Mouse (Mus musculus): ENCODE data around the gene Otor. TPM values are rescaled to one million over a fixed set of nuclear protein-coding genes. Genes with fewer than 3 reads are reported as not detected.

Gene Otor
- total RNA-seq, 2 experiments from 2014 or later: not detected

DNA sequence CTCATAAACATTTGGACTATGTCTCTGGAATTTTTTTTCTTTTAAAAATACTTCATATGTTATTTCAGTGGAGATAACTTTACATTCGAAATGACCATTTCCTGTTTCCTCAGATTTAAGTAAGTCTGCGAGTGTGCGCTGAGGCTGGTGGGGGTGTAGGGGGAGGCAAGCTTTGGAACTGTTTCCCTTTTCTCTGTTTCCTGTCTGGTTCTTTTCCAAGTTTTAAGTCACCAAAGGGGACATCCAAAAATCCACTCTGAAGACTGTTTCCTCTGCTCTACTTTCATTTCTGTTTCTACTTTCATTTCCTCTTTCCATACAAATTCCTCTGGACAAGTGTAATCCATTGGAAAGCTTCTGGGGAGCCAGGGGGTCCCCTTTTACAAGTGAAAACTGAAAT, 3.4 kb downstream of the Otor start:
- no peak for TF ChIP-seq CTCF (IDR thresholded peaks at IDR 0.05)
- intact Hi-C loops (cut with DNase I): no loop called here
- DNase-seq: no peak
- Histone ChIP-seq H3K27ac (no peak overlapping the region), H3K4me3 (no peak overlapping the region)

- DNase-seq: no peak
- intact Hi-C loops (cut with DNase I): no loop called here
- no peak for TF ChIP-seq CTCF (IDR thresholded peaks at IDR 0.05)
Observed at GRCm38 (mm10) chr2:143084852-143085397, 6.7 kb downstream of the Otor start.

DNA sequence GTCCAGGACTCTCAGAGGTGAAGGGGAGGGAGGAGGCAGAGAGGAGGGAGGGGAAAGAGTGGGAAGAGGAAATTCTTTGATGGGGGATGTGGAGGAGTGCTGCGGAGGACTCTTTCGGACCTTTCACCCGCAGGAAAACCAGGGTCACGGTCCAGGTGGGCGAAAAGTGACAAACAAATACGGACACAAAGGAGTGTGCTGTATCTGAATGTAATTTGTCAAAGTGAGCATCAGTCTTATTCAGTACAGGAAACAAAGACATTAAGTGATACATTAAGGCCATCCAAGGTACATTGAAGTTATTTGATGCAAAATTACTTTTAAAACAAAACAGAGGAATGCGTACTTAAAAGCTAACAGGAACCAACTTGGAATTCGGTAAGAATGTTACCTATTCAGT, 11.6 kb downstream of the Otor start:
- Histone ChIP-seq H3K27ac (no peak overlapping the region), H3K4me3 (no peak overlapping the region)
- intact Hi-C loops (cut with DNase I): loop anchor here (5.0 to 10.0 kb wide), 2 partner anchors 123 to 225 kb away; no protein-coding TSS in a partner anchor
- DNase-seq: no peak
- no peak for TF ChIP-seq CTCF (IDR thresholded peaks at IDR 0.05)

More at GRCm38 (mm10) chr2:143084852-143085397, 6.7 kb downstream of the Otor start:
- H3K27ac ChIP-seq: no peak overlapping the region
- H3K4me3 ChIP-seq: no peak overlapping the region

GRCm38 (mm10) chr2:143093726-143094125, 15.5 kb downstream of the Otor start:
- TF ChIP-seq CTCF (IDR thresholded peaks at IDR 0.05): peak; percentile 71
- peak; percentile 34 for DNase-seq
- intact Hi-C loops (cut with DNase I): loop anchor here (5.0 to 10.0 kb wide), 2 partner anchors 126 to 229 kb away; no protein-coding TSS in a partner anchor

DNA sequence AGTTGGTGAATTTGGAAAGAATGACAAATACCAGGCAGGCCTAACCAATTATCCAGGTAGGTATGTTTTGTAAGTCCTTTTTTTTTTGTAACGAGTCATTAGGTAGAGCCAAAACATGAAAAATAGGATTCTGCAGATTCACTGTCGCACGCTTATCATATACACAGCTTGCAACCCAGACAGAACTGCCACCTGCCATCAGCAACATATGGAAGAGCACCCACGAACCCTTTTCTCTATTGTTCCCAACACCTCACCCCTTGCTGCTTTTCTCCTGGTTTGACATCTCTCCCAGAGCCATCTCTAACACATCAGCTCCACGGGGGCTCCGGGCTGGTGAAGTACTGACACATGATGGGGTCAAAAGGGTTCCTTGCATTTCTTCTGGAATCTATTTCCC, 16.5 kb downstream of the Otor start:
- TF ChIP-seq CTCF (IDR thresholded peaks at IDR 0.05): no peak
- no peak overlapping the region for H3K4me3 ChIP-seq
- intact Hi-C loops (cut with DNase I): loop anchor here (5.0 to 10.0 kb wide), 2 partner anchors 127 to 230 kb away; no protein-coding TSS in a partner anchor
- no peak for DNase-seq
- H3K27ac ChIP-seq: no peak overlapping the region

More at GRCm38 (mm10) chr2:143093726-143094125, 15.5 kb downstream of the Otor start:
- Histone ChIP-seq H3K27ac (no peak overlapping the region), H3K4me3 (no peak overlapping the region)

DNA sequence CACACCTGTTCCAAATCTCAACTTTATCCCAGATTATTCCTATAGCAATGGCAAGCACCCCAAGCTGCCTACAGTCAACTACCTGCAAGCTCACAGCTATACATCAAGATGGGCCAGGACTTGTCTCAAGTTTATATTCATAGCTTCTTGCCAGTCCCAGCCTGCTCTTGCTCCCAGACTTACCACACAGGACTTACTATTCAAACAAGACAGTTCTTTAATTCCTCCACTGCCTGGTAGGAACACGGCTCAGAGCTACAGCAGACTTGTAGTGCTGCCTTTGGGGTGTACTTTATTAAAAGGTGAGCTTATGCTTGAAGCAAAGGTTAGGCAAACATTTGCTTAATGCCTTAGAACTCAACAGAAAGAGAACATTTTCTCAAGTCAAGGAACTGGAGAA, 18.9 kb downstream of the Otor start:
- DNase-seq: no peak
- intact Hi-C loops (cut with DNase I): loop anchor here (10.0 kb wide), 1 partner anchor 232 kb away; no protein-coding TSS in a partner anchor
- Histone ChIP-seq H3K4me3 (no peak overlapping the region), H3K27ac (no peak overlapping the region)
- TF ChIP-seq CTCF (IDR thresholded peaks at IDR 0.05): no peak

DNA sequence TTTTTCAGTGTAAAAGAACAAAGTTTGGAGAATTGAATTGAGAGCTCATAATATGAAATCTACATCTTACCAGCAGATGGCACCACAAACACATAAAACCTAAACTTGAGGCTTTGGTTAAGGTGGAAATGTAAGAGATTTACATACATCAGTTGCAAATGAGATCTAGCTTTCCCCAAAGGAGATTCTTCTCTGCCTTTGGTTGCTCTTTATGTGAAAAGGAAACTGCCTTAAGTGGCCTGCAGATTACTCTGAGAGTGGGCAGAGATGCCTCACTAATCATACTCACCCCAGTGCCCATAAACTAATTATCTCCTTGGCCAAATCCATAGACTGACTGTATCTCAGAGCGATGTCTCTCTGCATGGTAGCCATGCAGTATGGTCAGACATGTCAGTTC, 35.6 kb downstream of the Otor start:
- intact Hi-C loops (cut with DNase I): loop anchor here (2.0 kb wide), 1 partner anchor 663 kb away; no protein-coding TSS in a partner anchor
- no peak for DNase-seq
- Histone ChIP-seq H3K27ac (no peak overlapping the region), H3K4me3 (no peak overlapping the region)
- peak; percentile 44 for TF ChIP-seq CTCF (IDR thresholded peaks at IDR 0.05)

DNA sequence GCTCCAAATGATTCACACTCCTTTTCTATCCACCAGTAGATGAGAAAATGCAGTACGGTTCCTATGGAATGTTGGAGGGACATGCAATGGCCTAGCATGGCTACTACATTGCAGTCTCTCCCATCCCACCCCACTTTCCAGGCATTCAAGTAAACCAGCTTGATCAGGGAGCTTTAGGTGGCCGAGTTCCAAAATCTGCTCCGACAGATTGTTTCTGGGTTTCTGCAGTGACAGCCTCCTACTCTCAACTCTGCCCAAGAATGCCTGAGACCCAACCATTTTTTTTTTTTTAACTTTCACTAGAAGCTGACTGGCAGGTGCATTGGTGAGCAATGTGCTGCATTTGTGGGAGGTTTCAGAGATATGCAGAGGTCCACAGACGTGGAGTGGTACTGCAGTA, 36.4 kb downstream of the Otor start:
- no peak for TF ChIP-seq CTCF (IDR thresholded peaks at IDR 0.05)
- Histone ChIP-seq H3K27ac (no peak overlapping the region), H3K4me3 (no peak overlapping the region)
- no peak for DNase-seq
- intact Hi-C loops (cut with DNase I): loop anchor here (2.0 kb wide), 1 partner anchor 662 kb away; no protein-coding TSS in a partner anchor

- no peak overlapping the region for H3K4me3 ChIP-seq
- no peak overlapping the region for H3K27ac ChIP-seq
- peak; percentile 36; the same call in 1 of the 2 replicates for TF ChIP-seq CTCF (IDR thresholded peaks at IDR 0.05)
- intact Hi-C loops (cut with DNase I): no loop called here
- DNase-seq: no peak
Observed at GRCm38 (mm10) chr2:143117453-143117852, 39.2 kb downstream of the Otor start.

DNA sequence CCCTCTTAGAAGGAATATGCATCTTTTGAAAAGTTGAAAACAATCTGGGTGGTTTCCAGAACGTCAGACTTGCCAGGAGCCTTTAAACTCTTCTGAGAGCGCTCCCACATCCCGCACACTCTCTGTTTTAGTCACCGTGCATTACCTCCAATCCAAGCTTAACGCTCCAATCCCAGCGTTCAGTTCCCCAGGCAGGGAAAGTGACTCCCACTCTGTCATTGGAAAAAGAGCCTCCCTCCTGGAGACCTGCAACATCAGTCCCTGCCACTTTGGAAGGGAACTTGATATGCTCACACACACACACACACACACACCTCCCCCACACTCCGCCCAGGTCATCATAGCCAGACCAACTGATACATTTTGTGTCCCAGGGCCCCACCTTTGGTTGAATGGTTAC, 39.9 kb downstream of the Otor start:
- no peak for DNase-seq
- Histone ChIP-seq H3K4me3 (no peak overlapping the region), H3K27ac (no peak overlapping the region)
- intact Hi-C loops (cut with DNase I): no loop called here
- no peak for TF ChIP-seq CTCF (IDR thresholded peaks at IDR 0.05)

- no peak for DNase-seq
- intact Hi-C loops (cut with DNase I): no loop called here
Observed at GRCm38 (mm10) chr2:143131098-143131646, 52.9 kb downstream of the Otor start.

More at GRCm38 (mm10) chr2:143131098-143131646, 52.9 kb downstream of the Otor start:
- H3K27ac ChIP-seq: no peak overlapping the region
- no peak overlapping the region for H3K4me3 ChIP-seq
- no peak for TF ChIP-seq CTCF (IDR thresholded peaks at IDR 0.05)

Other genes with a start within 250 kb of the Otor start
- gene Kif16b, start 176.9 kb upstream of the Otor start, total RNA-seq (2021): 10 to 100 TPM; 35.4 to 39.1 TPM
- 10 to 100 TPM; 16.0 to 20.4 TPM for gene Snrpb2, start 15.4 kb upstream of the Otor start, total RNA-seq (2021)

Data from gastrocnemius, adult 2 months (tissue).